Mouse (Mus musculus): ENCODE results near the gene Far2.

GRCm38 (mm10) chr6:148083864-148084263 is 36.8 kb downstream of the Far2 start:
- TF ChIP-seq POLR2A (IDR thresholded peaks at IDR 0.05; ENCODE audit: borderline replicate concordance, low read depth, low read length) (no peak), CTCF (IDR thresholded peaks at IDR 0.05; ENCODE audit: low read depth, low read length) (no peak)

Data from bone marrow macrophage, adult 2 months (primary cell).